18 mouse cellular contexts compared by ENCODE assay signal in the genomic region with DNA sequence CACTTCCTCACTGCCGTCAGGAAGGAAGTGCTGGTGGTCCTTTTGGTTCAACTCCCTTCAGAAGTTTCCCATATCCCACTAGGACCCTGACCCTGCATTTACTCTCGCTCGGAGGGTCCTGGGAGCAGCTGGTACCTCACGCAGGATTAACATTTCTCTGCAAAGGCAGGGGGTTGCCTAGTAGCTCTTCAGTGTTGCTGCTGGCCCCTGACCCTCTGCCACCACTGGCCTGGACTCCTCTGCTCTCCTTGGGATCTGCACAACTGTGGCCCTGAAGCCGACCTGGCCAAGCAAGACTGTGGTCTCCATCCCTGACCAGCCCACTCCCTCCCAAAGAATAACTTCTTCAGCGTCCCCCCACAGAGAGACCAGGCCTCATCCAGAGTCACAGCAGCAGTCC. TPM values are rescaled to one million over a fixed set of nuclear protein-coding genes. Genes with fewer than 3 reads are reported as not detected.
DNase-seq lines count a peak whose midpoint lies in the region; ATAC-seq lines count a peak whose summit lies in the region.
"Had no signal": no experiment of that assay in that cellular context is flagged by ENCODE, and none has a peak within 500 bp of the region (broad histone marks: within the 10 kb centered on the region; RNA-seq: fewer than 3 reads in every experiment).

No protein-coding gene starts in this region.

- WGBS in heart, embryonic 15.5 days: 79% methylated on average over 6 of the region's 6 CpGs
- 75% methylated on average over 6 of the region's 6 CpGs for WGBS in heart, embryonic 11.5 days (ENCODE audit: insufficient replicate concordance)
- 85% methylated on average over 6 of the region's 6 CpGs for WGBS in neural tube, embryonic 15.5 days

- peak; percentile 43 for DNase-seq in cerebellum, adult 9-10 months
- no peak for DNase-seq in cerebellum, postnatal 10 days
- DNase-seq in neural tube, embryonic 10.5 days (ENCODE audit: extremely low spot score, low spot score): peak; percentile 10
- no peak for DNase-seq in spleen, postnatal 4 days (ENCODE audit: low spot score in 2 of 2)
- DNase-seq: adrenal gland, adult 8-10 months; cerebellum, adult 18-20 months; gastrocnemius, postnatal 14 days; heart, postnatal 4 days; kidney, adult 18-20 months; kidney, postnatal 10 days had no signal

- peaks cover 29% of the 10 kb centered on the region; the same call in 1 of the 2 replicates for H3K36me3 ChIP-seq in heart, embryonic 15.5 days
- no peaks in the 10 kb centered on the region; the same call in 1 of the 2 replicates for H3K36me3 ChIP-seq in heart, embryonic 11.5 days (ENCODE audit: control insufficient read depth, insufficient read depth, low read length)
- H3K36me3 ChIP-seq in neural tube, embryonic 15.5 days: peaks cover 41% of the 10 kb centered on the region

- H3K4me2 ChIP-seq in heart, embryonic 15.5 days: no peak overlapping the region
- H3K4me2 ChIP-seq in heart, embryonic 11.5 days: no peak overlapping the region
- H3K4me2 ChIP-seq in neural tube, embryonic 15.5 days: no peak overlapping the region
- H3K4me2 ChIP-seq: embryonic facial prominence, embryonic 15.5 days; limb, embryonic 13.5 days; liver, embryonic 15.5 days had no signal

- peak overlapping the region; percentile 21; the same call in 1 of the 2 replicates for H3K9ac ChIP-seq in heart, embryonic 15.5 days
- no peak overlapping the region for H3K9ac ChIP-seq in heart, embryonic 11.5 days (ENCODE audit: low read depth, low read length)
- H3K9ac ChIP-seq in neural tube, embryonic 15.5 days (replicated peaks): no peak overlapping the region
- H3K9ac ChIP-seq: embryonic facial prominence, embryonic 15.5 days; heart, embryonic 12.5 days; limb, embryonic 13.5 days; liver, embryonic 15.5 days had no signal

- H3K9me3 ChIP-seq in heart, embryonic 15.5 days (replicated peaks): no peaks in the 10 kb centered on the region
- H3K9me3 ChIP-seq in heart, embryonic 11.5 days (replicated peaks; ENCODE audit: control insufficient read depth, low read length): no peaks in the 10 kb centered on the region
- H3K9me3 ChIP-seq in neural tube, embryonic 15.5 days (replicated peaks): no peaks in the 10 kb centered on the region
- H3K9me3 ChIP-seq: embryonic facial prominence, embryonic 15.5 days; heart, embryonic 12.5 days; limb, embryonic 13.5 days; liver, embryonic 15.5 days had no signal

- no peak for ATAC-seq in heart, embryonic 15.5 days (replicated peaks; ENCODE audit: insufficient number of reproducible peaks, insufficient read depth, low FRiP score, low read depth)
- ATAC-seq in heart, embryonic 11.5 days (replicated peaks; ENCODE audit: insufficient number of reproducible peaks, low FRiP score, low TSS enrichment): no peak
- no peak for ATAC-seq in neural tube, embryonic 15.5 days (ENCODE audit: low FRiP score)
- no peak for ATAC-seq in megakaryocyte, adult 5-6 weeks (ENCODE audit: poor library complexity, severe bottlenecking)

- no peak overlapping the region for H3K4me3 ChIP-seq in heart, embryonic 15.5 days
- no peak overlapping the region for H3K4me3 ChIP-seq in heart, embryonic 11.5 days (ENCODE audit: low read depth, low read length)
- no peak overlapping the region for H3K4me3 ChIP-seq in neural tube, embryonic 15.5 days (replicated peaks)
- H3K4me3 ChIP-seq: embryonic facial prominence, embryonic 15.5 days; limb, embryonic 13.5 days; liver, embryonic 15.5 days had no signal

- H3K4me1 ChIP-seq in heart, embryonic 15.5 days (replicated peaks): peaks cover 28% of the 10 kb centered on the region
- H3K4me1 ChIP-seq in heart, embryonic 11.5 days (ENCODE audit: control insufficient read depth, insufficient read depth, low read length): peaks cover 21% of the 10 kb centered on the region
- H3K4me1 ChIP-seq in neural tube, embryonic 15.5 days: peaks cover 13% of the 10 kb centered on the region

- H3K27ac ChIP-seq in heart, embryonic 15.5 days: no peak overlapping the region
- H3K27ac ChIP-seq in heart, embryonic 11.5 days (ENCODE audit: low read depth, low read length): no peak overlapping the region
- H3K27ac ChIP-seq in neural tube, embryonic 15.5 days (replicated peaks): no peak overlapping the region
- H3K27ac ChIP-seq: embryonic facial prominence, embryonic 15.5 days; limb, embryonic 13.5 days; liver, embryonic 15.5 days had no signal

- H3K27me3 ChIP-seq in heart, embryonic 15.5 days: peaks cover 18% of the 10 kb centered on the region
- H3K27me3 ChIP-seq in heart, embryonic 11.5 days (ENCODE audit: control insufficient read depth, insufficient read depth, low read length): peaks cover 24% of the 10 kb centered on the region
- peaks cover 41% of the 10 kb centered on the region for H3K27me3 ChIP-seq in neural tube, embryonic 15.5 days (replicated peaks)

RNA-seq across cellular contexts. Expression of a gene that starts 1.0 kb away (rescaled TPM):
- 1.9 and 3.3 TPM in 2 replicates for polyA plus RNA-seq in heart, embryonic 15.5 days (2015; fragmentation: Nextera tagmentation; extraction: Ambion mirVana)
- polyA plus RNA-seq in heart, embryonic 11.5 days (2014; fragmentation: Nextera tagmentation; extraction: Ambion mirVana): 3.0 and 4.3 TPM in 2 replicates
- polyA plus RNA-seq in neural tube, embryonic 15.5 days (2015; fragmentation: Nextera tagmentation; extraction: Ambion mirVana): 0.89 and 1.0 TPM in 2 replicates
- total RNA-seq in megakaryocyte, adult 5-6 weeks (2015): 0.30 and 0.65 TPM in 2 replicates
- 0.15 and 0.98 TPM in 2 replicates for total RNA-seq in megakaryocyte, adult 5-6 weeks (2017)

RNA-seq across cellular contexts. Expression of a gene that starts 8.2 kb away (rescaled TPM):
- 23.0 and 31.9 TPM in 2 replicates for polyA plus RNA-seq in heart, embryonic 15.5 days (2015; fragmentation: Nextera tagmentation; extraction: Ambion mirVana)
- polyA plus RNA-seq in heart, embryonic 11.5 days (2014; fragmentation: Nextera tagmentation; extraction: Ambion mirVana): 35.3 and 36.4 TPM in 2 replicates
- 21.6 and 32.6 TPM in 2 replicates for polyA plus RNA-seq in neural tube, embryonic 15.5 days (2015; fragmentation: Nextera tagmentation; extraction: Ambion mirVana)
- total RNA-seq in megakaryocyte, adult 5-6 weeks (2015): 16.5 and 22.4 TPM in 2 replicates
- 28.5 and 30.4 TPM in 2 replicates for total RNA-seq in megakaryocyte, adult 5-6 weeks (2017)

RNA-seq across cellular contexts. Expression of a gene that starts 10.6 kb away (rescaled TPM):
- 1.4 and 1.5 TPM in 2 replicates for polyA plus RNA-seq in heart, embryonic 15.5 days (2015; fragmentation: Nextera tagmentation; extraction: Ambion mirVana)
- 0.93 and 2.0 TPM in 2 replicates for polyA plus RNA-seq in heart, embryonic 11.5 days (2014; fragmentation: Nextera tagmentation; extraction: Ambion mirVana)
- 4.1 and 4.2 TPM in 2 replicates for polyA plus RNA-seq in neural tube, embryonic 15.5 days (2015; fragmentation: Nextera tagmentation; extraction: Ambion mirVana)
- 7.0 and 7.2 TPM in 2 replicates for total RNA-seq in megakaryocyte, adult 5-6 weeks (2015)
- total RNA-seq in megakaryocyte, adult 5-6 weeks (2017): 3.5 and 4.6 TPM in 2 replicates

RNA-seq across cellular contexts. Expression of a gene that starts 10.7 kb away (rescaled TPM):
- 43.1 and 43.6 TPM in 2 replicates for polyA plus RNA-seq in heart, embryonic 15.5 days (2015; fragmentation: Nextera tagmentation; extraction: Ambion mirVana)
- 37.4 and 46.9 TPM in 2 replicates for polyA plus RNA-seq in heart, embryonic 11.5 days (2014; fragmentation: Nextera tagmentation; extraction: Ambion mirVana)
- 103 and 113 TPM in 2 replicates for polyA plus RNA-seq in neural tube, embryonic 15.5 days (2015; fragmentation: Nextera tagmentation; extraction: Ambion mirVana)
- not detected in 2 replicates for total RNA-seq in megakaryocyte, adult 5-6 weeks (2015)
- total RNA-seq in megakaryocyte, adult 5-6 weeks (2017): 0.62 and 2.2 TPM in 2 replicates

RNA-seq across cellular contexts. Expression of a gene that starts 18.6 kb away (rescaled TPM):
- 18.1 and 39.3 TPM in 2 replicates for polyA plus RNA-seq in heart, embryonic 15.5 days (2015; fragmentation: Nextera tagmentation; extraction: Ambion mirVana)
- polyA plus RNA-seq in heart, embryonic 11.5 days (2014; fragmentation: Nextera tagmentation; extraction: Ambion mirVana): 24.2 and 27.3 TPM in 2 replicates
- 19.9 and 27.4 TPM in 2 replicates for polyA plus RNA-seq in neural tube, embryonic 15.5 days (2015; fragmentation: Nextera tagmentation; extraction: Ambion mirVana)
- total RNA-seq in megakaryocyte, adult 5-6 weeks (2015): 0.13 TPM in 1 of 2 replicates, not detected in the other
- total RNA-seq in megakaryocyte, adult 5-6 weeks (2017): not detected in 2 replicates

Comparison
In these comparisons a context has a peak if more than half of its experiments do, and no peak if none do; other contexts are left out.
1. DNase-seq: peak in cerebellum, adult 9-10 months (single experiment) and neural tube, embryonic 10.5 days (single experiment); none in cerebellum, postnatal 10 days (0 of 2) and spleen, postnatal 4 days (0 of 2).